Mouse (Mus musculus) mature B cell (primary cell): ENCODE data around the gene CK137956.

Experiments used
- in situ Hi-C: fragments of 300-500 bp; cut with MboI; formaldehyde crosslinking; loops from 2 replicates; pipeline ENCODE4 v1.14.3; 2019

CK137956 gene

DNA sequence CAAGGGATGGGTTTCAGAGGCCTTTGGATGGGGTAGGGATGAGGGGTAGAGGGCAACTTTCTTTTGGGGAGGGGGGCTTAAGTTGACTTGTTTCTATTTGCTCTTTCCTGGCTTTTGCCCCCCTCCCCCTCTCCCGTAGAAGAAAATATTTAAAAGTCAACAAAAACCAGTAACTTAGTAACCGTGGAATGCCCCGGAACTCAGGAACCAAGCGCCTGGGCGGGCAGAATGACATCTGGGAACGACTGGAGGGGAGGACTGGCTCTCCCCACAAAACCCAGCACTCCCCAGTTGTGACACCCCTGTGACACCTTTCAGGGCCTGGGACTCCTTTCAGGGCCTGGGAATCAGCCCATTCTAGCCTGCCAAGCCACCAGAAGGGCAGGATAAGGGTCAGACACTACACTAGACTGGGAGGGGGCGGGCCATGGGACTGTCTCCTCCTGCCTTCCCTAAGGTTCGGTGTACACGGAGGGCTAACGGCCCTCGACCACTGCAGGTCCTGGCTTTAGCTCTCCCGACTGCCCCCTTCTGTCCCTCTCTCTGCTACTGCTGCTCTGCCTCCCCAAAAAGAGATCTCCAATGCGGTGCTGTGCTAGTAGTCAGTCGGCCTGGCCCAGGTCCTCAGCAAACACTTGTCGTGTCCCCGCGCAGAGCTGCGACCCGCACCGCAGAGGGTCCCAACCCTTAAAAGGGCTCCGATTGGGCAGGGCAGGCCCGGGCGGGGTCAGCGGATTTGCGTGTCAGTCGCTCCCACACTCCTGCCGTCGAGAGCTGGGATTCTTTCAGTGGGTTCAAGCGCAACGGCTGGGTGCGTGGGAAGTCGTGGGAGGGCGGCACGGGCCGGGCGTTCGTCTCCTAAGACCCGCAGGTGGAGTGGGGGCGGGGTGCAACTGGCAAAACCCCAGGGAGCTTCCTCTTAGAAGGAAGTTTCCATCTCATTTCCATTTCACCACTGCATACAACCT lies at the start of gene CK137956:
Gene CK137956 (minus strand): TSS at position 51 of the 968 bp plus-strand sequence.
- in situ Hi-C loops = no loop called here

GRCm38 (mm10) chr4:128019465-128019864 lies 48.7 kb upstream of the CK137956 start:
- in situ Hi-C loops = no loop called here

DNA sequence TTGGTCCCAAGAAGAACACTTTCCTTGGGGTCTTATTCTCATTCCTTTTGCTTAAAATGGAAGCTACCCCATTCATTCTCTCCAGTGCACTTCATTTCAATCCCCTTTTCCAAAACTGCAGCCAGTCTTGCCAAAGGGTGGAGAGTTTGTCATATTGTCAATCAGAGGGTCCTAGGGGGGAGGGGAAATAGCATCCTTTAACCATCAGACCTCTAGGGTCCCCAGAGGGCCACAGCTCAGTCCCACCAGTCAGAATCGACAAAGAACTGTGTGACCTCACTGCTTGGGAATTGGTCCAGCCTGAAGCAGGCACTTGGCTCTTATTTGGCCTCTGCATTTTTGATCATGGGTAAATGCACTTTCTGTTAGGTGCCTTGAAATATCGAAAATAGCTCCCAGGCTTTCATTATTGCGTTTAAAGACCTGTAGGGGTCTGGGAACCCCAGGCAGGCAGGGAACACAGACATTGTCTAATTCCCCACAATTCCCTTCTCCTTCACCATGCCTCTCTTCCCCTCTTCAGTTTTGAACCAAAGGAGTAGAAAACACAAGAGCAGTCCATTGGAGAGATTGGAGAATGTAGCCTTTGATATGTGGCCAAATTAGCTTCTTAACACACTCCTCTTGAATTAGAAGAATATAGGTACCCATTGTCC lies 34.2 kb upstream of the CK137956 start:
- in situ Hi-C loops = no loop called here

- in situ Hi-C loops = no loop called here
These were observed 31.9 kb upstream of the CK137956 start for GRCm38 (mm10) chr4:128002638-128003101.

DNA sequence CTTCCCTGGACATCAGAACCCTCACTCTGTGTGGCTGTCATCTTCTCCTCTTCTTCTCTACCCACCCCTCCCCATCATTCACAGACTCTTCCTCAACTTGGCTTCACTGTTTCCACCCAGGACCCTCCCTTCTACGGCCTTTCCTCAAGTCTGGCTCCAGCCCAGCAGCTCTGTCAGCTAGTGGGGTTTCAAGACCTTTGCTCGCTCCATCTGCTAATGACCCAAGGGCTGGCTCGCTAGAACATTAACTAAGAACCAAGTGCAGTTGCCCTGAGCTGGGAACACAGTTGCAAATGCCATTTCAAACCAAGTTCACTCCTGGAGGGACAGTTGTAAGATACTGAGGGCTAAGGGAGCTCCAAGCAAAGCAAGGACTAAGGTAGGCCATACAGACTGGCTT lies 28.5 kb upstream of the CK137956 start:
- in situ Hi-C loops = no loop called here

GRCm38 (mm10) chr4:127989347-127989995 lies 18.7 kb upstream of the CK137956 start:
- in situ Hi-C loops = no loop called here

- in situ Hi-C loops = no loop called here
These were observed 17.9 kb upstream of the CK137956 start for GRCm38 (mm10) chr4:127988526-127989180.

DNA sequence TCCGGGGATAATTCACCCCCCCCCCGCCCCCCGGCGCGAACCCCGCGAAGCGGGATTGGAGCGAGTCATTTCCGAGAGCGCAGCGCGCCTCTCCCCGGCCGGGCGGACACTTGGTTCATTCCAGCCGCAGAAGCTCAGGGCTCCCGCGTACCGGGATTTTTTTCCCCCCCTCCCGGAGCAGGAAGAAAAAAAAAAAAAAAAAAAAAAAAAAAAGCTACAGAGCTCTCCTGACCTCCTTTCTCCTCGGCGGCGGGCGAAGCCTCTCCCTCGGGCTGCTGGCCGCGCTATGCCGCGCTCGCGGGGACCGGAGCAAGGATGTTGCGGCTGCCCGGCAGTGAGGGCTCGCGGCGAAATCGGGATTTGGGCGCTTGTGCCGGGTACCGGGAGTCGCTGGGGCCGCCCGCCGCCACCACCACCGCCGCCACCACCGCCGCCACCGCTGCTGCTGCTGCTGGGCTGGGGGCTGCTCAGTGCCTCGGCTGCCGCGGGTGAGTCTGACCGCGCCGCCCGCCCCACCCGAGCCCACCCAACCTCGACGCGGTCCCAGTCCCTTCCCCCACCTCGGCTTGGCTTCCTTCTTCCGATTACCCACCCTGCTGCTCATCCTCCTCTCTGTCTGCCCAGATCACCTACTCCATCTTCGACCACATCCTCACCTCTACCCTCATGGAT lies 17.2 kb upstream of the CK137956 start, which contains the start of gene Csmd2:
Gene Csmd2 (plus strand): TSS at position 74 of the 672 bp plus-strand sequence.
- in situ Hi-C loops = no loop called here

- in situ Hi-C loops = no loop called here
These were observed 16.5 kb upstream of the CK137956 start for GRCm38 (mm10) chr4:127987270-127987669.

- in situ Hi-C loops = no loop called here
These were observed 15.8 kb upstream of the CK137956 start for GRCm38 (mm10) chr4:127986491-127987075.

DNA sequence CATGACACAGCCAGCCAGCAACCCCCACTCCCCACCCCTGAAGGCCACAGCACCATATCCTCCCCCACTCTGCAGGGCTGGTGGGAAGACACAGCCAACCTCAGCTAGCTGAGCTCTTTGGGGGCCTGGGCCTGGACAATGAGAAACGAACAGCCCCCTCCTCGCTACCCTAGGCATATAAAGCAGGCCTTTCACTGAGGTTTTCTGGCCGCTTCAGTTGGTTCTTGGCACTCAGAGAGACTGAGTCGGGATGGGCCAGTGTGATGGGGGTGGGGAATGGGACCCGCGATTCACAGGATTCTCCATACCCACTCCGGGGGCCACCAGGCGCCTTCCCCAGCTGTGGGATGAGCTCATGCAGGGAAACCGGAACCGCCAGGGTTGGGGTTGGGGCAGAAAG lies 15.1 kb upstream of the CK137956 start:
- in situ Hi-C loops = no loop called here

DNA sequence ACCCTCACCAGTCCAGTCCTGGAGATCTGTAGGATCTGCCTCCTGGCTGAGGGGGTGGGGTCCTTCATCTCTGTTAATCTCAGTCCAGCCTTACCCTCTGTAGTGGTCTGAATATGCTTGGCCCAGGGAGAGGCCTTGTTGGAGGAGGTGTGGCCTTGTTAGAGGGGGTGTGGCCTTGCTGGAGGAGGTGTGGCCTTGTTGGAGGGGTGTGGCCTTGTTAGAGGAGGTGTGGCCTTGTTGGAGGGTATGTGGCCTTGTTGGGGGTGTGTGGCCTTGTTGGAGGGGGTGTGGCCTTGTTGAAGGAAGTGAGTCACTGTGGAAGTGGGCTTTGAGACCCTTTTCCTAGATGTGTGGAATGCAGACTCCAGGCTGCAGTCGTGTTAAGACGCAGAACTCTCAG lies 13.7 kb upstream of the CK137956 start:
- in situ Hi-C loops = no loop called here

GRCm38 (mm10) chr4:127981125-127981524 lies 10.4 kb upstream of the CK137956 start:
- in situ Hi-C loops = no loop called here

GRCm38 (mm10) chr4:127972976-127973375 lies 2.2 kb upstream of the CK137956 start:
- in situ Hi-C loops = no loop called here

DNA sequence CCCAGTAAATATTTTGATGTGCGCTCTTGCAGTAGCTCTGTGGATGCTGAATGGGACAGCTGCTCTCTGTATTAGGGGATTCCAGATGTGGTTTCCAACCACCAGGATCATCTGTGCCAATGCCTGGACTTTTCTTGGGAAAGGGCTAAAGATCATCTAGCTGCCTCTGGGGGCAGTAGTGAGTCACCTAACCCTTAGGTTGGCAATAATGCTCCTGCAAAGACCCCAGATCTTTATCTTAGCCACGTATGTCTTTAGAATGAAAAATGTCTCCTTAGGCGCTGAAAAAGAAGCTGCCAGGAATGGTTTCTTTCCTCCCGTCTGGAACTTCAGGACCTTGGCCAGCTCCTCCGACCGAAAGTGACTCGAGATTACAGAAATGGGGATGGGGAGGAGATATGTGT lies 731 bp downstream of the CK137956 start:
- in situ Hi-C loops = no loop called here

DNA sequence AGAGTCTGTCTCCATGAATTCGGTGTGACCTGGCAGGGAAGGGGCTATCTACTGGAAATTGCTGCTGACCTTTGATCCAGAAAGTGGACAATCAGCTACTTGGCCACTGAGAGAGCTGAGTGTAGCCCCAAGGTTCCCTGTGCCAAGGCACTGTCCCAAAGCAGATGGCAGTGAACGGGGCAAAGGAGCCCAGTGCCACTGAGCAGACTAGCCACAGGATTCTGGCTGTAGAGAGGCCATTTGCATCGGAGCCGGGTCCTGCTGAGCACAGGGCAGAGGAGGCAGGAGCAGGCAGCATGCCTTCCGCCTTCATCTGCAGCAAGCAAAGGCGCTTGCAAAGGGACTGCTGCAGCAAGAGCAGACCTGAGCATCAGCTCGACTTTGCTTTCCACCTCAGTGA lies 1.6 kb downstream of the CK137956 start:
- in situ Hi-C loops = no loop called here

GRCm38 (mm10) chr4:127953006-127953710 lies 17.6 kb downstream of the CK137956 start:
- in situ Hi-C loops = no loop called here

DNA sequence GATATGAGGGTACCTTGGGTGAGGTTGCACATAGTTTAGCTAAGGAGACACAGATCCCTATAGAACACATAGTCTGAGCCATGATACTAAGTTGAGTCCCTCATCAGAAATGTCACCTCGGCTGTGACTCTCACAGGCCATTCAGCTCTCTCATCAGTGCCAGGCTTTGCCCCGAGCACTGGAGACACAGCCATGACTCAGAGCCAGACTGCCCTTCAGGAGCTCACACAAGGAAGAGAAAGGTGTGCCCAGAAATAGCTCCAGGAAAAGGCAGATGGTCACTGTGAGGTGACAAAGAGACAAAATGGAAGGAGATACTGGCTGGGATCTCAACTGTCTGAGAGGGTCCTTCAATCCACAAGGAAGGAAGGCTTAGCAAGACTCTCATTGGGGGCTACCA lies 23.1 kb downstream of the CK137956 start:
- in situ Hi-C loops = no loop called here

DNA sequence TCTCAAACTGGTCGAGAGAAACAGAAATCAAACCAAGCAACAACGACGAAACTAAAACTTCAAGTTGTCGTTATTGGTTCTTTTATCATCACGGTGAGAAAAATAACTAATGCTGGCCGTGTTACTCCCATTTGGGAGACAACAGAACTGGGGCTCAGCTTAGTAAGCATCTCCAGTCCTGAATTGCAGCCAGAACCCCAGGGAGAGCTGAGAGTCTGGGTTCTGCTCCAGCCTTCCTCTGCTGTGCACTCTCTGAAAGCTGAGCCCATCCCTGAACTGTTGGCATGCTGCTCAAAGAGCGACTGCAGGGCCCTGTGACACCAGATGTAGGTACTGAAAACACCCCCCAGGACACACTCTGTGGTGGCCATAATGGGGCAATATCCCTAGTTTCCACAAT lies 33.3 kb downstream of the CK137956 start:
- in situ Hi-C loops = no loop called here

GRCm38 (mm10) chr4:127935369-127935768 lies 35.4 kb downstream of the CK137956 start:
- in situ Hi-C loops = no loop called here
